Mouse (Mus musculus) inflammation-experienced regulatory T-cells, adult 6 months (primary cell): ENCODE measurements around the gene Olfr101. TPM values are rescaled to one million over a fixed set of nuclear protein-coding genes. Genes with fewer than 3 reads are reported as not detected.

Source experiments
- ATAC-seq: one replicate; pipeline ENCODE4 v1.8.0; 2017
- polyA plus RNA-seq, 3 experiments: library from polyadenylated mRNA; unstranded; fragments of 100-300 nt; shearing (Covaris generic); gene quantifications; one replicate each; pipeline ENCODE4 v1.2.1; 2017

Olfr101 gene
- polyA plus RNA-seq = under 1 TPM in 2 of 3 experiments, not detected in 1; 0.13 to 0.45 TPM

DNA sequence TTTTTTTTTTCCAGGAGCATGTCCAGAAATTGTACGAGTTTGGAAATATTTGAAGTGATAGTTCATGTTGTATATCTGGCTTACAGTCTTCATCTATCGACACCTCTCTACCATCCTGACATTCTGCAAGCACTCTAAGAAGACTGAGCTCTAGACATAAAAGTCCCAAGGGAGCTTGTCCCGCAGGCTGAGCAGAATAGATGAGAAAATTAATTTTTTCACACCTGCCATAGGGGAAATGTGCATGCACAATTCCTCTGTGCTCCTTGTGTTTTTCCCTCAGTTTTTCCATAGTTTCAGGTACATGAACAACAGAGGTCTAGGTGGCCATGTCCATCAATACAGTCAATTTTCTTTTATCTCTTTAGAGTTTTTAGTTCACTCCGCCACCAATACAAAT is at the start of gene Olfr101:
Olfr101 (minus strand) TSS at position 101 of the 400 bp plus-strand sequence.
- no peak for ATAC-seq

DNA sequence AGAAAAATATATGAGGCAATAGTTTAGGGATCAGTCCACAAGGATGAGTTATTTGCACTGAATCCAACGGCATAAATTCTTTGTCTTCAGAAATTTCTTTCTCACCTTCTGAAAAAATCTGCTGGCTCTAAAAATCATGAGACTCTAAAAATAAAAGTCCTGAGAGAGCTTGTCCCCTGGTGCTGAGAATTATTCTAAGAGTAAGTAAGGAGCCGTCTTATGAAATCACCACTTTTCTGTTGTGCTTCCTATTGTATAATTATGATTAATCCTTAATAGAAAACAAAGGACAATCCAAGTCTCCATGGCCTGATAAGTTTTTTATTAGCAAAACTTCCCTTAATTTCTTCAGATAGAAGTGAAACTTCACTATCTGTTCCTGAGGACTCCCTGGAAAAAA is 35.5 kb upstream of the Olfr101 start, which contains the start of gene Olfr103:
Olfr103 (minus strand) TSS at position 101 of the 400 bp plus-strand sequence.
- no peak for ATAC-seq

DNA sequence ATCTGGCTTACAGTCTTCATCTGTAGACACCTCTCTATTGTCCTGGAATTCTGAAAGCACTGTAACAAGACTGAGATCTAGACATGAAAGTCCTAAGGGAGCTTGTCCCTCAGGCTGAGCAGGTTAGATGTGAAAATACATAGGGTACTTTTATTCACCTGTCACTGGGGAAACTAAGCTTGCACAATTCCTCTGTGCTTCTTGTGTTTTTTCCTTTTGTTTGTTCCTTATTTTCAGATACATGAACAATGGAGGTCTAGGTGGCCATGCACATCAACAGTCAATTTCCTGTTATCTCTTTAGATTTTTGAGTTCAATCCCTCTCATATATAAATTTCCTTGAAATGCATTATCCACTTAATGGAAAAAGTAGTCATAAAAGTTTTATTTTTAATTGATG is 12.8 kb upstream of the Olfr101 start, which contains the start of gene Olfr102:
Olfr102 (minus strand) TSS at position 101 of the 400 bp plus-strand sequence.
- ATAC-seq = no peak

DNA sequence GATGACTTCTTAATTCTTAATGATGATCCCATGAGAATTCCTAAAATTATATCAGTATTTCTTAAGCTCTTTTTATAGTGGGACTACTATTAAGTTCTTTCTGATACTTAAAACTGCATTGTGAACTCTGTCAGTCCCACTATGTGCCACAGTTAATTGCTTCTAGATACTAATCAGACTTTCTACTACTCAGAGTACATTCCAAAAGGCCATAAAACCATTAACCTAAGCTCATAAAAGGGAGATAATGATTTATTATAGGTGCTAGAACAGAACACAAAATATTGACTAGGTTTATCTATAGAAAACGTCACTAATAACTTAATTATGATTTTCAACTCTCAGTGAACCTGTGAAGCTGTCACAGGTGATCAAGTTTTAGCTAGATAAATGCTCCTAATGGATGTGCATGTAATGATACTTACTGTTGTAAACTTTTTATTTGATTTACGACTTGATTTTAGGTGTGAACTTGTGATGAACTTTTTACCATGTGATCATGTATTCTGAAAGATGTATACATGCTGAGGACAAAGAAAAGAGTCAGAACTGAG is 6.1 kb upstream of the Olfr101 start:
- no peak for ATAC-seq

DNA sequence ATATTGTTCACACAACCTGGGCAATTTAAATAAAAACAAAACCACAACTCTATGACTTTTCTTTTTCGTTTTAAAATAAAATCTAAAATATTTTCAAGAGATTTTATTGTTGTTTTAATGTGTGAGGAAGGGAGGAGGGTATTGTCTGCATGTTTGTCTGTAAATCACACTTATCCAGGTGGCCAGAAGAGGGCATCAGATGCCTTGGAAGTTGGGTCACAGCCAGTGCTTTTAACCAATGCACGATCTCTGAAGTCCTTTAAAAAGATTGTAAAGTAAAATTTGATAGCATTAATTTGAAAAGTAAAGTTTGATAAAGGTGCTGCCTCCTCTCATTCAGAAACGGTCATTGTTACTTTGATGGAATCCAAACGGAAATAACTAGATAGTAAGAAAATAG is 4.4 kb upstream of the Olfr101 start:
- ATAC-seq = no peak

DNA sequence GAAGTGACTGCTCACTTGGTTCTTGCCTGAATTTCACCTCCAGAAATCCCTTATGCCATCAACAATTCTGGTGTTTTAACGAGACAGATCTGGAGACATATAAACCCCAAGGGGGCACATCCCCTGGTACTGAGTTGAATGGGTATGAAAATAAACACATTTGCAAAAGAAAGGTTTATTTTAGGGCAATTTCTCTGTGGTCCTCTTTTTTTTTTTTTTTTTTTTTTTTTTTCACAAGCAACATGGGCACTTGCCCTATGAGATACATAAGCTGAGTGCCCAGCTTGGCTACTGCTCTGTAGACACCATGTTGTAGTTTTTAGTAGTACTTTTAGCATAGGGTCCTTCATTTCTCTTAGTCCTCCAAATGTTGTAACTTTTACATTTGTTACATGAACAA is 20.8 kb downstream of the Olfr101 start, which contains the start of gene Olfr99:
Olfr99 (minus strand) TSS at position 101 of the 400 bp plus-strand sequence.
- ATAC-seq = no peak

DNA sequence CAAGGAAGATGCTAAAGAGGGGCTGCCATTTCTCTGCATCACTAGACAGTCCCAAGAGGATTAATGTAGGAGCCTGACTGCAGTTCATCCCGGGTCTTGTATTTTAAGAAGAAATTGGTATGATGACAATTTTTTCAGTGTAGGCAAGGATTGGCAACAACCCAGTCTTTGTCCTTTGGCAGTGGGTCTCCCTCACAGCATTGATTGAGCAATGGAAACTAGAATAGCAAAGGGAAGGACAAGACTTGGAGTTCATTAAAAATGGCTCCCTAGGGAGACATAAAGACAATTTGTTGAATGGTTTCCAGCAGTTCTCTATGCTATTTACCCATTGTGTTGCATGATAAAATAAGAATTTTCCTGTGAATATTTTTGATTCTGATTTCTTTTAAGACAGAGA is 23.8 kb downstream of the Olfr101 start:
- no peak for ATAC-seq

DNA sequence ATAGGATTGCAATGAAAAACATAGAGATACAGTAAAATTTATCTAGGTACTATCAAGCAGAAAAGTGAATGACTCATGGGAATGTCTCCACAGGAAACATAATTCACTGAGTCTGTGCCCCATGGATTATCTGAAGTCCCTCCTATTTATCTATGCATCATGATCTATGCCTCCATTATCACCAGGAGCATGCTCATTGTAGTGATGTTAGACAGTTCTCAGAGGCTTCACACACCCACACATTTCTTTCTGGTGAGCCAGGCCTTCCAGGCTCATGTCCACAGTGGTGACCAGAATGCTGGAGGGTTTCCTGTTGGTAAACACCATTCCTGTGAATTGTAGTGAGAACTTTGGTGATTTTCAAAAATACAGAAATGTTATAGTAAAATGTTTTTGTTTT is 27.5 kb downstream of the Olfr101 start:
- no peak for ATAC-seq

DNA sequence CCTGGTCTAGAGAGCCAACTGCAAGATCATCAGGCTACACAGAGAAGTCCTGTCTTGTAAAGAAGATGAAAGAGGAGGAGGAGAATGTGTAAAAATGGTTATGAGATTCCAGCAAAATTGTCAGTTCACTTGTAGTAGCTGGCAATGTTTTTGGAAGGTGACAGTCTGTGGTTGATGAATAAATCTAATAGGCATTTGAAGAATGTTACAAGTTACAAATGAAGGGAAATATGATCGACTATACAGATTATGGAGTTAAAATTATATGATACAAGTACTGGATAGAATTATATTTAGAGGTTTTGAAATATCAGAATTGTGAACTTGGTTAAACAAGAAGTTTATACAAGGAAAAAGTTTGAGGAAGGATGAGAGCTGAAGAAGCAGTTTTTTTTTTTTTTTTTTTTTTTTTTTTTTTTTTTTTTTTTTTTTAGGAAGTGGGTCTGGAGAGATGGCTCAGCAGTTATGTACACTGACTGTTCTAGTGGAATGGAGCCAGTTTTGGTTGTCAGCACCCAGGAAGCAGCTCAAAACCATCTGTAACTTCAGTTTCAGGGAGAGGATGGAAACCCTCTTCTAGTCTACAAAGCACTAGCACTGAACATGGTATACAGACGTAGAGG is 28.4 kb downstream of the Olfr101 start:
- no peak for ATAC-seq

DNA sequence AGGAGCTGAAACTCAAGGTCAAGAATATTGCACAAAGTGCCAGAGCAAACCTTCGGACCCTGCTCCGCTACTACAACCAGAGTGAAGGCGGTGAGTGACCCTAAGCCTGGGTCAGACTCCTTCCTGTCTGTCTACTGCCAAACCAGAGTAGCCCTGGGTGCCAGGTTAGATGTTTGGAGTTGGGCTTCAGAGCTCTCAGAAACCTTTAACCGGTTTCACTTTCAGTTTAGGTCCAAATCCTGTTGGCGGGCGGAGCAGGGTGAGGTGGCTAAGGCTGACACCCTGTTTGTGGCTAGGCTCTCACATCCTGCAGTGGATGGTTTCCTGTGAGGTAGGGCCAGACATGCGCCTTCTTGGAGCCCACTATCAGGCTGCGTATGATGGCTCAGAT is 33.4 kb downstream of the Olfr101 start:
- peak; percentile 85 for ATAC-seq

DNA sequence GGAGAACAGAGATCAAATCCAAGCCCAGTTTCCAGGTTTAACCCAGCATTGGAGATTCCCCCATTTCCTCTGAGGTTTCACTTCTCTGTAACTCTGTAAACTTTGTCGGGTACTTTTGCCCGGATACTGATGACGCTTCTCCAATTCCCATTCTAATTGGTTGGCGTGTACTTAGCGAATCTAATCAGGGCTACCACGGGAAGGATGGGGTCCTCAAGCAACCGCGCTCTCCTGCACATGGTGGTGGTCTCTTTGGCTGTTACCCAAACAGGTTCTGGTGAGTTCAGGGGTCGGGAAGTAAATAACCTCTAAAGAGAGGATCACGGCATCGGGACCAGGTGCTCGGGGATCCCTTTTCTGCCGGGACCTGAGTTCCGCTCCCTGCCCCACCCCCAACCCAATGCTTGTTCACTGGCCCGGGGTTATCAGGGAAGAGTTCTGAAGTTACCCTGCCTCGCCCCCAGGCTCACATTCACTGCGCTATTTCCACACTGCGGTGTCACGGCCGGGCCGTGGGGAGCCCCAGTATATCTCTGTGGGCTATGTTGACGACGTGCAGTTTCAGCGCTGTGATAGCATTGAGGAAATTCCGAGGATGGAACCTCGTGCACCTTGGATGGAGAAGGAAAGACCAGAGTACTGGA is 33.9 kb downstream of the Olfr101 start, which contains the start of gene H2-M3:
H2-M3 (plus strand) TSS at position 163 of the 644 bp plus-strand sequence.
- ATAC-seq = peak; percentile 87

DNA sequence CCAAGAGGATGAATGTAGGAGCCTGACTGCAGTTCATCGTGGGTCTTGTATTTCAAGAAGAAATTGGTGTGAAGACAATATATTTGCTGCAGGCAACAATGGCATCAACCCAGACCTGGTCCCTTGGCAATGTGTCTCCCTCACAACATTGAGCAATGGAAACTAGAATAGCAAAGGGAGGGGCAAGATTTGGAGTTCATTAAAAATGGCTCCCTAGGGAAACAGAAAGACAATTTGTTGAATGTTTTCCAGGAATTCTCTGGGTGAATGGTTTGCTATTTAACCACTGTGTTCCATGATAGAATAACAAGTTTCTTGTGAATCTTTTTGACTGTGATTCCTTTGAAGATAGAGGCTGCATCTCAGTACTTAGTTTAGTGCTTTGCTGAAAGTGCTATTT is 40.5 kb downstream of the Olfr101 start, which contains the start of gene Olfr98:
Olfr98 (minus strand) TSS at position 124 of the 400 bp plus-strand sequence.
- ATAC-seq = no peak

DNA sequence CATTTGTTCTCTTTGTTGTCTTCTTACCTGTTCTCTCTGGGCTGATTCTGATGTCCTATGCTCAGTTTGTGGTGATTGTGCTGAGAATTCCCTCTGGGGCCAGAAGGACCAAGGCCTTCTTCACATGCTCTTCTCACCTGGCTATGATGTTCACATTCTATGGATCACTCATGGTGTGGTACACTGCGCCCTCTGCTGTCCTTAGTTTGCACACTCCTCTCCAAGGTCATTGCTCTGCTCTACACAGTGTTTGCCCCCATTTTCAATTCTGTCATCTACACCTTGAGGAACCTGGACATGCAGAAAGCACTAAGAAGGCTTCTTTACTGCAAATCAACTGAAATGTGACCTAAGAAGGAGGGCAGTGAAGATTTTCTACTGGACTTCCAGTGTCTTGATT is 53.6 kb downstream of the Olfr101 start:
- peak; percentile 44 for ATAC-seq

DNA sequence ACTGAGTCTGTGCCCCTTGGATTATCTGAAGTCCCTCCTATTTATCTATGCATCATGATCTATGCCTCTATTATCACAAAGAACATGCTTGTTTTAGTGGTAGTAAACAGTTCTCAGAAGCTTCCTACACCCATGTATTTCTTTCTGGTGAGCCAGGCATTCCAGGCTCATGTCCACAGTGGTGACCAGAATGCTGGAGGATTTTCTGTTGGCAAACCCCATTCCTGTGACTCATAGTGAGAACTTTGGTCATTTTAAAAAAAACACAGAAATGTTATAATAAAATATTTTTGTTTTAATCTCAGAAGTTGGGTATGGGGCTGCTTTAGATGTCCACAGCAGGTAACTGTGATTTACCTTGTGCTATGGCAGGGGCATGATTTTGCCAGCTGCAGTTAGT is 54.7 kb downstream of the Olfr101 start:
- no peak for ATAC-seq

Other genes with a start within 250 kb of the Olfr101 start
- under 1 TPM in 2 of 3 experiments, not detected in 1; 0.16 to 0.20 TPM for gene Olfr90, start 215.8 kb downstream of the Olfr101 start, polyA plus RNA-seq
- gene Olfr91, start 206.0 kb downstream of the Olfr101 start, polyA plus RNA-seq = under 1 TPM in 1 of 3 experiments, not detected in 2; 0.15 TPM
- gene Olfr92, start 184.2 kb downstream of the Olfr101 start, polyA plus RNA-seq = not detected
- gene Olfr93, start 142.8 kb downstream of the Olfr101 start, polyA plus RNA-seq = not detected
- gene Ubd, start 110.4 kb downstream of the Olfr101 start, polyA plus RNA-seq = 1 to 10 TPM in 1 of 3 experiments, under 1 TPM in 1, not detected in 1; 0.62 to 1.6 TPM
- gene Olfr94, start 103.3 kb downstream of the Olfr101 start, polyA plus RNA-seq = not detected
- gene Olfr95, start 91.2 kb downstream of the Olfr101 start, polyA plus RNA-seq = not detected
- not detected for gene Olfr96, start 84.2 kb downstream of the Olfr101 start, polyA plus RNA-seq
- not detected for gene Olfr97, start 67.0 kb downstream of the Olfr101 start, polyA plus RNA-seq
- 1 to 10 TPM in 1 of 3 experiments, under 1 TPM in 2; 0.78 to 5.2 (median 0.99) TPM for gene Olfr98, start 40.6 kb downstream of the Olfr101 start, polyA plus RNA-seq
- 100 to 1,000 TPM; 125 to 156 (median 125) TPM for gene H2-M3, start 34.1 kb downstream of the Olfr101 start, polyA plus RNA-seq
- 1 to 10 TPM; 2.7 to 7.2 (median 5.0) TPM for gene Olfr99, start 20.9 kb downstream of the Olfr101 start, polyA plus RNA-seq
- under 1 TPM in 2 of 3 experiments, not detected in 1; 0.13 to 0.20 TPM for gene Olfr102, start 12.7 kb upstream of the Olfr101 start, polyA plus RNA-seq
- gene Olfr103, start 35.4 kb upstream of the Olfr101 start, polyA plus RNA-seq = not detected
- gene Olfr104-ps, start 55.3 kb upstream of the Olfr101 start, polyA plus RNA-seq = not detected
- gene Olfr105-ps, start 74.7 kb upstream of the Olfr101 start, polyA plus RNA-seq = not detected
- gene Olfr106-ps, start 86.1 kb upstream of the Olfr101 start, polyA plus RNA-seq = not detected
- gene Olfr107, start 94.9 kb upstream of the Olfr101 start, polyA plus RNA-seq = under 1 TPM in 1 of 3 experiments, not detected in 2; 0.17 TPM
- not detected for gene Olfr108, start 141.2 kb upstream of the Olfr101 start, polyA plus RNA-seq
- gene Olfr109, start 154.6 kb upstream of the Olfr101 start, polyA plus RNA-seq = not detected
- gene H2-M2, start 179.2 kb upstream of the Olfr101 start, polyA plus RNA-seq = under 1 TPM in 2 of 3 experiments, not detected in 1; 0.38 to 0.47 TPM
- gene Olfr110, start 188.2 kb upstream of the Olfr101 start, polyA plus RNA-seq = not detected
- not detected for gene Olfr111, start 203.7 kb upstream of the Olfr101 start, polyA plus RNA-seq